Mouse (Mus musculus) MEL-GATA-1-ER (cell line): ENCODE results near the gene Pou2f3.

Experiments used
- DNase-seq: peaks from one replicate; pipeline ENCODE4 v3.0.0-alpha.2; 2012; ENCODE audit warnings: low read depth; ENCODE audit errors: extremely low read depth

The Pou2f3 gene

DNA sequence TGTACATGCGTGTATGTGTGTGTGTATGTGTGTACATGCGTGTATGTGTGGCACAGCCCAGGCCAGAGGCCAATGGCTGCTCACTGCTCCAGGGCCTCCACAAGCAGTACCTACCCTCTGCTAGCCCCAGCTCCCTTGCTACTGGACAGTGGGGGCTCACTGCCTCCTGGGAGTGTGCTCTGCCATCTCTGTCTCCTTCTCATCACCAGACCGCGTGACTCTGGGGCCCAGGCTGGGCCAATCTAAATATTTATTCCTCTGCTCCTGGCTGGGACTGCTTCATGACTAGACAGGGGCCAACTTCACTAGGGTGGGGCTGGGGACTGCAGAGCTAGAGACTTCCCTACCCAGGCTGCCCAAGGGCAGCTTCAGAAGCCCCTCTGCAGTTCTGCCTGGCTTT is 21.6 kb upstream of the Pou2f3 start:
- DNase-seq = no peak

DNA sequence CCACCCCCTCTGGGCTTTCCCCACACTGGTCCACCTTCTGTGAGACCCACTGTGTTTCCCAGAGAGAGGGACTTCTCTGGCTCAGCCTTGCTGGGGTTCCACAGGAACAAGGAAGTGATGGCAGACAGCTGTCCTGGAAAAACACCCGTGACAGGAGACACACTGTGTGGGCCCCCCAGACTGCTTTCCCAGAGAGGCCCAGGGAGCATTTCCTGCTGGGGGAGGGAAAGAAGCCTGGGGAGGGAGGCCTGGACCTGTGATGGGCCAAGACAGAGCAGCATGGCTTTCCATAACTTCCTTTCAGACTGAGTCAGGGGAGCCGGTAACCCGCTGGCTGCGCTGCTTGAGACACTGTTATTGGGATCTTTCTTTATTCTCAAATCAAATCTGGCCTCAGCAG is 20.7 kb upstream of the Pou2f3 start:
- no peak for DNase-seq

DNA sequence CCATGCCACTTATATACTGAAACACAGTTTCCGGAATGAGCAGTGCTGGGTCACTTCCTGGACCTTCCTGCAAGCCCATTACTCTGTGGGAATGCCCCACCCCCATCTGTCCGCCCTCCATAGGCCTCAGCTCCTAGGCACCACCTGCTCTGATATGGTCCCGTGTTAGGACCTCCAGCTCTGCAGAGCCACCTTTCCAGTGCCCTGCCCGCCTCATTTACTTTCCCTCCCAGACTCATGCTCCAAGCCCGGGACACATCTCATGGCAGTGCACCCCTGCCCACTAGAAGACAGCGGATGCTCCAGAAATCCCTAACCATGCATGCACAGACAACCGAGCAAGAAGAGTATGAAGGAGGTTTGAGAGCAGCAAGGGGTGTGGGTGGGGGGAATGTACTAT is 19.8 kb upstream of the Pou2f3 start:
- no peak for DNase-seq

- DNase-seq = no peak
These were observed 19.3 kb upstream of the Pou2f3 start for GRCm38 (mm10) chr9:43229398-43229895.

DNA sequence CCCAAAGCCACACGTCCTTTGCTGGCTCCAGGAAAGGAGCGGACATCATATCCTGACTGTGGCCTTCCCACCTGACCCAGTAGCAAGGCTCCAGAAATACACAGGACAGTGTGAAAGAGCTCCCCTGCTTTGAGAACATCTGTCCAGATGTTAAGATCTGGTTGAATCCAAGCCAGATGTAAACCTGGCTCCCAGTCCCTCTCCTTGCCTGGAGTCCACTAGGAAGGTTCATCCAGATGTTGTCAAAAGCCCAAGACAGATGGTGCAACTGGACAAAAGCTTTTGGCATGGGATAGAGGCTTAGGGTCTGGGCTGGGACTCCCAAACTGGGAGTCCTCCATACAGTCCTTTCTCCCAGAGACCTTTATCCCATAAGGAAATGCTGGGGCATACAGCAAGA is 18.6 kb upstream of the Pou2f3 start:
- no peak for DNase-seq

DNA sequence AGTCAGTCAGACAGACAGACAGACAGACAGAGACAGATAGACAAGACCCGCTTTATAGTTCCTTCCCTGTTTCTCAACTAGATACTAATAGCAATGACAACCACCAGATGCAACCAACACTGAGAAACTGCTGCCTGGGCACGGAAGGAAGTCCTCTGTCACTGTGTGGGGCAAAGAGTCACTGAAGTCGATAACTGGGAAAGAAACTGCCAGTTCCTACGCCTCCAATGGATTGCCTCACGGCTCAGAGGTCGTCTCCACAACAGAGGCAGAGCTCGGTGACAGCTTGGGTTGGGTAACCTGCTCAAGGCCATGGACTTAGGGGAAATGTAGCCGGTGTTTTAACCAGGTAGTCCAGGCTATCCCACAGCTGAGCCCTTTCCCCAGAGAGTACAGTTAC is 17.5 kb upstream of the Pou2f3 start:
- DNase-seq = no peak

DNA sequence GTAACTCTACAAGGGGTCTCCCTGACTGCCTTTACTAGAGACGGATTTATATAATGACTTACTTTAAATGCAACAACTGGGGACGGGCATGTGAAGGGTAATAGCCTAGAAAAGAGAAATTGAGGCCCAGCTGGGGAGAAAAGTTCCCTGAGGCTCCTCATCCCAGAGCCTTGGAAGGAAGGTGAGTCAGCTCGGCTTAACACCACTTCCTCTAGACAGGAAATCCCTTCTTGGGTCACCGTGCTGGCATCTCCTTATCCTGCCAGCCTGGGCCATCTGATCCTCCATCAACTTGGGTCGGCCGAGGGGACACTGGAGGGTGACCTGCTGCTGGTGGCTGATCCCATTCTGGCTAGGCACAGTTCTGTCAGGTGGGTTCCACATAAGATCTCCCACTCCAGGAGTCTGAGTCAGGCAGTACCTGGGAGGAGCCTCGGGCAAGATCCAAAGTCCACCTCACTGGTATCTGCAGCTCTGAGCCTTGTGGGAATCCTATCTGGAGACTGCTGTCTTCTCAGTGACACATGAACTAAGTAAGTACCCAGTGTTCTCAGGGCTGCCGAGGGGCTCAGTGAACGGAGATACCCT is 16.5 kb upstream of the Pou2f3 start:
- no peak for DNase-seq

GRCm38 (mm10) chr9:43225481-43225880 is 15.3 kb upstream of the Pou2f3 start:
- DNase-seq = no peak

DNA sequence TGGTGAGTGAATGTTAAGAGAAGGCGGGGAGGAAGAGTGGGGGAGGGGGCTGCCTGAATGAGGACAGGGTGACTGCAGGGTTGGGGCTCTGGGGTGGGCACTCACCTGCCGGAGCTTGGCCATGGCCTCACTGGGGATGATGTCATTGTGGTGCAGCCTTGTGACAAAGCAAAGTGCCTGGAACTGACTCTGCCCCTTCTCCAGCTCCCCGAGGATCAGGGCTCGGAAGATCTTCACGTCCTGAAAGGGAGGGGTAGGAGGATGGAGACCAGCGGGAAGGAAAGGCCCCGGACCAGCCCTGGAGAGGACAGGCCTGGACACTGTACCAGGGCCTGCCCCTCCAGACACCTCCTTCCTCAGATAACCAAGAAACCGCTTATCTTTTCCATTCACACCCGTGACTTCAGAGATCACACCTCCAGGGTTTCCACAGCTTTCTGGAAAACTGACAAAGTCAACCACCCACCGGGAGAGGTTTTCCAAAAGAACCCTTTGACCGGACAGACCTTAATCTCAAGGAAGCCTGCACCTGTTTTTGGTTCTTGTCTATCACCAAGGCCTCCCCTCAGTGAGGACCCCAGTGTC is 14.7 kb upstream of the Pou2f3 start:
- no peak for DNase-seq

DNA sequence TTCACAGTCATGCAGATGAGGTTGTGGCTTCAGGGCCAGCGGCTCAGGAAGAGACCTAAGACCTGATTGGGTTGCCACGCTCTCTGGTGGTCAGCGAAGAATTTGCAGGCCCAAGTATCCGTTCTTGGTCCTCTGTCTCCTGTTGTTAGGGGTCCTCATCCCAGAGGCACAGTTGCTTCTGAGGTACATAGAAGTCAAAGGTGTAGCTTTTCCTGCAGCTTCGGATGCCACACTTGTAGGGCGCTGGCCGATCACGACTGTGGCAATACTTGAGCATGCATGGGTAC is 12.2 kb upstream of the Pou2f3 start:
- no peak for DNase-seq

DNA sequence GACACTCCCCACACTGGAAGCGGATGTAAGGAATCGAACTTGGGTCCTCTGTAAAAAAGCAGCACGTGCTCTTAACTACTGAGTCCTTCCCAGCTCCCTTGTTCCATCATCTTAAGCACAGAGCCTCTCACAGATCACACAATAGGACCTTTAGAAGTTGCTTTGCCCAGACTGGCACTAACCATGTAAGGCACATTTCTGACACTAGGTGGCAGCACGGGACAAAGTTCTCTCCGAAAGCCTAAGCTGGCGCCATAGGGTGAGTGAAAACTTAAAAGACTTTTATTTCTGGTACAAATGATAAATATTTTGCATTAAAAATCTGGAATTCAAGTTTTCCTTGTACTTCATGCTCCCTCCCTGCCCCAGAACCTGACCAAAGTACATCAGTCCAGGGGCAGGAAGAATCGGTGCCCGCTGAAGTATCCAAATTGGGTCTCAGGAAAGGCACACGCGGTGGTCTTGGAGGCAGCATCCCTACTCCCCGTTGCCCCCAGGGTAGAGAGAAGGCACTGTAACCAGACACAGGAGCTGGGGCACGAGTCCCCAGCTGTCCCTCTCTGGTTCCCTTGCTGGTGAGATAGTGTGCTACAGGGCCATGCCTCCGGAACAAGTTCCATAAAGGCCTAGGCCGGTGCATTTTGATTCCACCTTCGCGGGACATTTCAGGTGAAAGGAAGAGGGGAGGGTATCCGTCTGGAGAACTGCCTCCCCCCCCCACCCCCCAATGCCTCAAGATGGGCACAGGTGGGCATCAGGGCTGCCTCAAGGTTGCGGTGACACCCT is 11.7 kb upstream of the Pou2f3 start:
- no peak for DNase-seq

- DNase-seq = no peak
These were observed 742 bp upstream of the Pou2f3 start for GRCm38 (mm10) chr9:43210771-43211450.

DNA sequence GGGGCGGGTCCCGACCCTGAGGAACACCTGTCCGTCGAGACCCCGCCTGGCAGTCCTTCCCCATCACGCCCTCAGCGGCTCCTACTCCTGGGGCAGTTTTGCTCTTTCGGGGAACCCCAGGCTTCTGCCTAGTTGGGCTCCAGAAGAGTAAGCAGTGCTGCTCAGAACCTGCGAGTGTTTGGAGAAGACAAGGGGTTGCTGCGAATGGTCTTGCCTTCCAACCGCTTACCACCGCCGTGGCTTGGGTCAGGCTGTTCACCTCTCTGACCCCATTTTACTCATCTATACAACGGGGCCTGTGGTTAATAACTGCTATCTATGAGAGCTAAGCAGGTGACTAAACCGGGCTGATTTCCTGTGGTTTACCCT is 4.2 kb downstream of the Pou2f3 start:
- DNase-seq = no peak

- no peak for DNase-seq
These were observed 4.7 kb downstream of the Pou2f3 start for GRCm38 (mm10) chr9:43205343-43206021.

DNA sequence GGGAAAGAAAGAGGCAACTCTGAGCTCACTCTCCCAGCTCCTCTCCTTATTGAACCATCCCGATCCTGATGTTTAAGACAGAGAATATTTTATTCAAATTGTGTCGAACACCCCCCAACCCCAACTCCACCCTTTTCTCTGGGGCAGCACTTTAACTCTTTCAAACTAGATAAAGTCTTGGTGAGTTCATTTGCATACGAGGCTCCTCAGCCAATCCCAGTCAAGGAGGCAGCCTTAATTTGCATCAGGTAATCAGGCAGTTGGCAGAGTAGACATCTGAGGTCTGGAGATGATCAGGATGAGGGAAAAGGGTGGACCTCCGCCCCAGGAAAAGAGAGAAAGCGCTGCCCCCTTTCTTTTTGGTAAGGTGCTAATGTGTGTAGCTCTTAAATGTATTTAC is 10.0 kb downstream of the Pou2f3 start:
- peak; percentile 23 for DNase-seq

GRCm38 (mm10) chr9:43194001-43194400 is 16.2 kb downstream of the Pou2f3 start:
- DNase-seq = no peak

DNA sequence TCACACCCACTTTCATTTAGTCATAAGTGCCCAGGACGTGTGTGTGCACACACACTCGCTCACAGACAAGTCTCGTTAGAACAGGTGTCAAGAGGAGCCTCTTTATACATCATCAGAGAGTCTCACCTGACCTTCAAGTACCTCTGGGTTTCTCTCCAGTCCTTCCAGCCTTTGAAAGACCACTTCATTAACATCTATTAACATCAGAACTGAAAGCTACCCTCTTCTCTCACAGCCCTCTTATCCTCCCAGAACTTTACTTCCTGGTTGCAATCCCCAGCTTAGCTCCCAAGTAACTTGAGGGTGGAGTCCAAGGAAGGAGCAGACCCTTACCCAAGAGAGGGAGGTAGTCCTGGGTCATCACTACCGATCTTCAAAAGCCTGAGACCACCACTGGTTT is 18.6 kb downstream of the Pou2f3 start:
- no peak for DNase-seq

- no peak for DNase-seq
These were observed 21.2 kb downstream of the Pou2f3 start for GRCm38 (mm10) chr9:43189021-43189356.

- DNase-seq = no peak
These were observed 21.7 kb downstream of the Pou2f3 start for GRCm38 (mm10) chr9:43188309-43189020.

GRCm38 (mm10) chr9:43179614-43180013 is 30.6 kb downstream of the Pou2f3 start:
- no peak for DNase-seq

GRCm38 (mm10) chr9:43178172-43178571 is 32.0 kb downstream of the Pou2f3 start:
- DNase-seq = no peak
